Mouse (Mus musculus): Measurements from ENCODE around the gene Mad1l1.

Mad1l1 gene

DNA sequence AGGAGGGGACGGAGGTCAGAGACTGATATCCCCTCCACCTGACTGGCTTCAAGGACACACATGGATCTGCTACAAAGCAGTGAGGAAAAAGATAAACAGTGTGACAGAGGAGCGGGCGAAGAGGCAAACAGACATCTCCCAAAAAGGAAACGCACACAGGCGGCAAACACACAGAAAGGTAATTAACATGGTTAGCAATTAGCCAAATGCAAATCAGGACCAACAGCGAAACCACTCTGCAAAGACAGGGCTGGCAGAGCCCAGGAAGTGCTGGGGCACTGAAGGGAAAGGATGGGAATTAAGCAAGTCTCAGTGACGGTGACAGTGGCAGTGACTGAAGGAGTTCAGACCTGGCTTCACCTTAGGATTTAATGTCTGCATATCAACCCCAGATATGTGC is 187.3 kb downstream of the Mad1l1 start:
- DNase-seq (ENCODE audit: low spot score in 2 of 2): no peak

GRCm38 (mm10) chr5:140128414-140128981 is 192.9 kb downstream of the Mad1l1 start:
- no peak for DNase-seq (ENCODE audit: low spot score in 2 of 2)

DNA sequence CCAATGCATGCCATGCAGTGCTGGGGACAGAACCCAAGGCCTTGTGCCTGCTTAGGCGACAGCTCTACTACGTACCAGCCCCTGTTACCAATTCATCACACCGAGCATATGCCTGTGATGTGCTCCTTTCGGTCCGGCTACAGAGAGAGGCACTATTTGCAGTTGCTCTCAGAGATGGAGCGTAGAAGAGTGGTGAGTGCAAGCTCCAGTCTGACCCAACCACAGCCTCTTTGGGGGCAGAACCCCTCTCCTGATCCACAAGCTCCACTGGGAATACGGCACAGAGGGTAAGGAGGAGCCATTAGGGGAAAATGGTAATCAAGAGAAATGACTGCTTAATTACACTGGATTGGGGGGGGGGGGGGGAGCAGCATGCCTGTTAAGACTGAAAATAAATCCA is 193.4 kb downstream of the Mad1l1 start:
- DNase-seq (ENCODE audit: low spot score in 2 of 2): no peak

DNA sequence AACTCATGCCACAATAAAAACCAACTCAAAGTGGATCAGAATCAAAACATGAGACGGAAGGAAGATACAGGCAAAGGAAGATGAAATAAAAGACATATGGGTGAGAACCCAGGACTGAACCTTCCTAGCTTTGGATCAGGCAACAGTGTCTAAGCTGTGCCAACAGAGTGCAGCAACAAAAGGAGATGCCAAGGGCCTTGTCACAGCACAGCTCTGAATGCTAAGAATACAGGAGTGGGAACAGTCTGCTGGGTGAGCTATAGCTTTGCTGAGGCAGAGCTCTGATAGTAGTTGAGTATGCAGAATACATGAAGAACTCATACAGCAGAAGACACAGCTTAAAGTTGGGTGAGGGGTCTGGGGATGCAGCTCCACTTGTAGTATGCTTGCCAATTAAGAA is 196.7 kb downstream of the Mad1l1 start:
- DNase-seq (ENCODE audit: low spot score in 2 of 2): no peak

GRCm38 (mm10) chr5:140123640-140124366 is 197.5 kb downstream of the Mad1l1 start:
- no peak for DNase-seq (ENCODE audit: low spot score in 2 of 2)

DNA sequence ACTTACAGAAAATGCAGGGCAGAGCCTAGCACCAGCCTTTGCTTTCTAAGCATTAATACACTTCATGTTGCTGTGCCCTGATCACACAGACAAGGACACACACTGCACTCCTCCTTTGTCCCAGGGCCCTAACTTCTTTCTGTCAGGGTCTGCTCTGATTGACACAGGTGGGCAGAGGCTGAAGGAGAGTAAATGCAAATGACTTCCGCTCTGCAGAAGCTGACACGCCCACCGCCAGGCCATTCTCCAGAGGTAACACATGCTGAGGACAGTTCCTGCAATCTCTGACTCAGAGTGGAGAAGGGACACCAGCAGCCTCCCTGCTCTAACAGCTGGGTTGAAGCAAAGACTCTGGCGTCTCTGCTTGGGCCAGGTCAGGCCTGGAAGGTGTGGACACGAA is 198.2 kb downstream of the Mad1l1 start:
- DNase-seq (ENCODE audit: low spot score in 2 of 2): no peak

DNA sequence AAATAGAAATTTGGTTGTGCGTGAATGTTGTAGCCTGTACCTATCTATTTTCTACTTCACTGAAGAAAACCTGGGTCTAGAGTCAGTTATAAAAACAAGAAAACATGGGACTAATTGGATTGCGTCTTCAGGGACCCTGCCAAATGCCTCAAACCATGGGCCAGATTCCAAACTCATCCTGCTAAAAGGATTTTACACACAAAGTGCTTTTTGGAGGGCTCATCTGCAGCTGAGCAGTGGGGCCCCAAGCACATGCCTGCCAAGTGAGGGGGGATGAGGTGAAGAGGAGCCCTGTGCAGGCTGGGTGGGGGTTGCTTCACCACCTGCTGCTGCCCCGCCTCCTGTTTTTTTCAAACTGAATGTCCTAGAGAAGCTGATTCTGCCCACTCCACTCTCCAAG is 199.4 kb downstream of the Mad1l1 start:
- no peak for DNase-seq (ENCODE audit: low spot score in 2 of 2)

DNA sequence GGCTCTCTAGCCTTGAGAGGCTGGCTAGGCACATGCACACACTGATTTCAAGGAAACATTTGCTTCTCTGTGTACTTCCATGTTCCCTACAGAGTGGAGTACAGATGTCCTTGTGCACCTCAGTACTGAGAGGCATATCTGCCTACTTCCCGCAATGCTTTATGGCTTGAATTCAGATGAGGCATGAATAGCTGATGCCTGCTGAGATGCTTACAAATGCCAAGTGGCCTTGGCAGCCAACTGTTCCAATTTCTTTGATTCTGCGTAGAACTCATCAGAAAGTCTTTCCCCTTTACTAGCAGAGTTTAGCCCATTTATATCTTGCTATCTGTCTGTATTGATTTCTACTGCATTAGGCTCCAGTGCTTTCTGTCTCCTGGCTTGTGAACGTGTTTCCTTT is 202.4 kb downstream of the Mad1l1 start:
- no peak for DNase-seq (ENCODE audit: low spot score in 2 of 2)

DNA sequence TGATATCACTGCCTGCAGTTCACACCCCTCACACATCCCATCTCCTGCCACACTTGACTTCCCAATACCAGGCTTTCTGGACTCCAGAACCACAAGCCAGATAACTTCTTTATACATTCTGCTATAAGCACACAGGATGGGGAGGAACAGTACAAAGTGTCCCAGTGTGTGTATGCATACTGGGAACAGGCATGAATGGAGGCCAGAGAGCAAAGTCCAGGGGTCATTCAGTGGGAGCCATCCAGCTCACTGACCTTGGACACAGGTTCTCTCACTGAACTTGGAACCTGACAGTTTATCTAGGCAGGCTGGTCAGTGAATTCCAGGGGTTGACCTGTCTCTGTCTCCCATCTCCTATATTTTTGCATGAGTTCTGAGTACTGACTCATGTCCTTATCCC is 203.4 kb downstream of the Mad1l1 start:
- no peak for DNase-seq (ENCODE audit: low spot score in 2 of 2)

DNA sequence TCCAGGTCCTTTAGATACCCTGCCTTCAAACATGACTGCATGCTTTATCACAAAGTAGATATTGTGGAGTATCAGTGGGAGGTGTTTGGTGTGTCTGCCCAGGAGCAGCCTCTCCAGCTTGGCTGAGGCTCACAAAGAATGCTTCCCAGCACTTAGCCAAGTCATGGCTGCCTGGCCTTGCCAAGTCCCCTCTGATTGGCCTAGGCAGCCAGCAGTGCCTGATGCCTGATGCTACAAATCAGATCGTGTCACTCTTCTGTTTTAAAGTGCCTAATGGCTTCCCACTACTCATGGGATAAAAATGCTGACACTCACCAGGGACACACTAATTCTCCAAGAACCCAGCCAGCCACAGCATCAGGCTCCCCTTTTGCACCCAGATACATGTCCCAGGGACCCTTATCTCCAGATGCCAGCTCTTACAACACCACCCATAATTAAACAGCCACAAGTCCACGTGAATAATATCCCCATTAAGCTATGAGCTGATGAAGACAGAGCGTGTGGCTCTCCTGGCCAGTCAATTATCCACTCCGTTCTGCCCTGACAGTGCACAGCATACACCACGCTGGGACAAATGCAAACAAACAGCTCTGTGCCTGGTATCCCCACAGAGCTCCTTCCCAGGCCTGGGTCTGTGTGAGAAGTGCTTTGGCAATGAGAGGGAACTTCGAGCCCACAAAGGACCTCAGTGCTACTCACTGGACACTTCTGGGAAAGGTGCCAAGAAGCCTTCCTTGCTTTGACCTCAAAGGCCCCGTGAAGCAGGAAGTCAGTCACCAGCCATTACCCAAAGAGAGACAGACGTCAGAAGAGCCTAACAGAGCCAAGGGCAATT is 205.7 kb downstream of the Mad1l1 start:
- no peak for DNase-seq (ENCODE audit: low spot score in 2 of 2)

- DNase-seq (ENCODE audit: low spot score in 2 of 2): no peak
Observed at GRCm38 (mm10) chr5:140114512-140115060, 206.8 kb downstream of the Mad1l1 start.

- no peak for DNase-seq (ENCODE audit: low spot score in 2 of 2)
Observed at GRCm38 (mm10) chr5:140113281-140113680, 208.1 kb downstream of the Mad1l1 start.

DNA sequence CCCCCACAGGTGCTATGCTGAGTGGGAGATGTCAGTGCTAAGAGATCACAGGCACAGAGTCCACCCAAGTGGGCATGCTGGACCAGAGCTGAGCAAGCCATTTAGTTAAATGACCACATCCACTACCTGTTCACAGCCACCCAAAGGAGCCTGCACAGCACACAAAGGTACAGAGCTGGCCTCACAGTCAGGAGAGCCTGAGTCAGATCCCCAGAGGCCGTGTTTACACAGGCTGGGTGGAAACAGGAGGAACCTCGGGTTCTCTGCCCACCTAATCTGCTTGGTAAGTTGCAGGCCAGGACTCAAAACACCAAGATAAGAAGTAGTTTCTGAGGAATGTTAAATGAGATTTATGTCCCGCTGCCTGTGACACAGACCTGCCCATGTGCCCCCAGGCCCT is 211.3 kb downstream of the Mad1l1 start:
- no peak for DNase-seq (ENCODE audit: low spot score in 2 of 2)

DNA sequence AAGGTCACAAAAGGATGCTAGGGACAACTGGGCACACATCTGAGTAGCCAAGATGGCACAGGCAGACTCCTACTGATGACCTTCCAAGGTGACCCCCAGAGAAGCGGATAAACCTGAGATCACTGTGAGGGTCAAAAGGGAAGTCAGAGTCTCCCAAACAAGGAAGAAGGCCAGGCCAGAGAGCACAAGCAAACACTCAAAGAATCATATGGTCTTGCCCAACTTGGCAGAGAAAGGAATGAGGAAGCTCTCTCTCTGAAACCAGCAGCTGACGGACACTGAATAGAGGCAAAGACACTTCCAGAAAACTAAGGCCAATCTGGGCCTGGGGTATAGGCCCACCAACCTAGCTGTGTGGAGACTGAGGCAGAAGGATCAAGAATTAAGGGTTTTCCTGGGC is 213.4 kb downstream of the Mad1l1 start:
- DNase-seq (ENCODE audit: low spot score in 2 of 2): no peak

DNA sequence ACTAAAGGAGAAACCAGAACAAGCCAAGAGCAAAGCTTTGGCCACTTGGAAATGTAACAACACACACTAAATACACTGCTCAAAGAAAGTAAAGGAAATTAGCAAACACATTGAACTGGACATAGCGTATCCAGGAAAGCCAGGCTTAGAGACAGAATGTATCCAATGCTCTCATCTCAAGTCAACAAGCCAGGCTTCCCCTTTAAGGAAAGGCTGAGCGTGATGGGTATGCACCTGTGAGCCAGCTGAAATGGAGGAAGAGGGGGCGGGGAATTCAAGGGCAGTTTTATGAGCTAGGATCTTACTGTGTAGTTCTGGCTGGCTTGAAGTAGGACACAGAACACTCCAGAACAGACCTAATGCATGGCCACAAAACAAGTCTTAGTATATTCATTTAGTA is 215.3 kb downstream of the Mad1l1 start:
- DNase-seq (ENCODE audit: low spot score in 2 of 2): no peak

DNA sequence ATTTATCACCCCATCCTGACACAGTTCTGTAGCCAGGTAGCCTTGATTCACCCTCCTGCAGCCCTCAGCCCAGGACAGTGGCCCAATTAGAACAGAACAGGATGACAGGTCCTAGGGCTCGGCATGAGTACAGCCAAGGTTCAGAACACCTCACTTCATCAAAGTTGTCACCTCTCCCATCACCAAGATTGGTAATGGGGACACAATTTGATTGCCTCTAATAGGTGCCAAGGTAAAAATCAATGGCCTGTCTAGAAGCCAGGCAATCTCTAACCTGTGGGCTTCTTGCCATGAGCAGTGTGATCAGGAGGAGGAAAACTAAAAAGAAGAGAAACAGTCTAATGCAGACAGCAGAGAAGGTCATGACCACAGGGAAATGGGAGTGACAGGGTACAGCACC is 216.5 kb downstream of the Mad1l1 start:
- no peak for DNase-seq (ENCODE audit: low spot score in 2 of 2)

- DNase-seq (ENCODE audit: low spot score in 2 of 2): no peak
Observed at GRCm38 (mm10) chr5:140102731-140103130, 218.6 kb downstream of the Mad1l1 start.

DNA sequence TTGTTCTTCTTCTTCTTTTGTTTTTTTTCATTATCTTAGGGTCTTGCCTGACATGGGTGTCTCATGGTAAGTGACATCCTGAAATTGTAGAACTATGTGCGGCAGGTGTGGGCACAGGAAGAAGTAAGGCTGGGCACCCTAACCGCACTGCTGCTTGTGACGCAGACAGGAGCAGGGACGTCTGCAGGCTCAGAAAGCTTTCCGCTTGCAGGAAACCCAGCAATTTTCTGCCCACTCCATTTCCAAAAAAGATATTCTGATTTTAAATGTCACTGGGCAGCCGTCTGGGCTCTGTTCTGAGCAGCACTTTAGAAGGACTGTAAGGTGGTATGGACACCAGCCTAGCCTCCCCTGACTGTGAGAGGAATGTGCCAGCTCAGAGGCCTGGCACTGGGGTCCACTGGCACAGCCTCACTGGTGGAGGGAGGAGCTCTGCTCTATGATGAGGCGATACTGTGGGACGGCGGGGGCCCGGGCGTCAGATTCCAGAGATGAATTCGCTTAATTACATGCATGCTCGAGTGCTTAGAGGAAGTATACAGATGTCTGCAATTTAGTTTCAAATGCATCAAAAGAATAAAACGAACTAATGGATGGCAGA is 219.8 kb downstream of the Mad1l1 start:
- no peak for DNase-seq (ENCODE audit: low spot score in 2 of 2)

DNA sequence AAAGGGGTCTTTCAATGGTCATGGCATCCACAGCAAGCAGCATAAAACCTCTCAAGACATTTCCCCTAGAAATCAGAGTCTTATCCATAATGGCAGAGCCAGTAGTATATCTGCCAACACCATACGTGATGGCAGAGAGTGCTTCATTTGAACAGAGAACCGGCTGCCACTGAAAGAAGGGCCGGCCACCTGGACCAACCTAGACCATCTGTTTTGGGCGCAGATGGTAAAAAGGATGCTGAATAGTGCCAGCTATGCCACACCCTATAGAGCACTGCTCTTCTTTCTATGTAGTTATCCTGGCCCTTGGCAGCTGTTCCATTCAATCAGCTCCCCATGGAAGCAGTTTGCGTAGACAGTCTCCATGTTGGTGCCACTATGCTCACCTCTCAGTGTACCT is 222.6 kb downstream of the Mad1l1 start:
- no peak for DNase-seq (ENCODE audit: low spot score in 2 of 2)

- DNase-seq (ENCODE audit: low spot score in 2 of 2): no peak
Observed at GRCm38 (mm10) chr5:140095203-140095602, 226.1 kb downstream of the Mad1l1 start.

DNA sequence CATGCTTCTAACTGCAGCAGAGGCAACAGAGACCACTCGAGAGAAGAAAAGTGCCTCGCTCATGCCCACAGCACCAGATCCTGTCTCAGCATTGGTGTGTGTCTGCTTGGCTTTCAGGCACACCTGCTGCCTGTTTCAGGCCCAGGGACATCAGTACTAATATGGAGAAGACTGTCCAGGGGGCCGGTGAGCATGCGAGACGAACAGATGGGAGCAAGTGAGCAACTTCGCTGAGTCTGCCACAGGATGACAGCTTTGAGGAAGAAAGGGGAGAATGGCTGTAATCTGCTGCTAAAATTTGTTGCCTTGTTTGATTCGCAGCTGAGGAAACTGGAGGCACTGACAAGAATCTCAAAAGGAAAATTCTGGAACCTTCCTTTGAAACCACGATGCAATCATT is 227.9 kb downstream of the Mad1l1 start:
- DNase-seq (ENCODE audit: low spot score in 2 of 2): no peak

DNA sequence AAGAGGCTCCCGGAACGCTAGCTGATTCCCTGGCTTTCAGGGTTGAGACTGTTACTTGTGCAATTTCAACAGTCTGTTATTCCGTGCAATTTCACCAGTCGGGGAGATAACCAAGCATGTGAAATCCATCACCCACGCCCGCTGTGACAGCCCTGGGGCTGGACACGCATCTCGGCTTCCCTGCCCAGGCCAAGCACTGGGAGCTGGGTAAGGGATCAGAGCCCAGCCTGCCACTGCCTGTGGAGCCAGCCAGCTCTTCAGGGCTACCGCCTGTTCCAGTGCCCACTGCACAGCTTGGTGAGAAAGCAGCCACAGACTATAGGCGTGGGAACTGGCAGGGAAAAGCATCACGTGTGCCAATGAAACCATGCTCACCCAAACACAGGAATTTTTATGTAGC is 229.8 kb downstream of the Mad1l1 start:
- peak in 1 of 2 experiments; percentile 34 for DNase-seq (ENCODE audit: low spot score in 2 of 2)

Measured in urinary bladder, postnatal 4 days (tissue).